Mouse (Mus musculus): ENCODE measurements around the gene 1700034J05Rik. TPM values are rescaled to one million over a fixed set of nuclear protein-coding genes. Genes with fewer than 3 reads are reported as not detected.

Gene 1700034J05Rik
- polyA plus RNA-seq, 1 experiment from 2014 or later, result 0.13 TPM

- no peaks in the 10 kb centered on the region for H3K27me3 ChIP-seq (replicated peaks)
- no peak for ATAC-seq (ENCODE audit: low FRiP score, low read depth)
- WGBS, result 83% methylated on average over 2 of the region's 2 CpGs
- H3K9me3 ChIP-seq, result no peaks in the 10 kb centered on the region
- H3K36me3 ChIP-seq, result no peaks in the 10 kb centered on the region
- no peak overlapping the region for H3K4me2 ChIP-seq (replicated peaks)
- H3K9ac ChIP-seq, result no peak overlapping the region
- peaks cover 8% of the 10 kb centered on the region for H3K4me1 ChIP-seq
- H3K27ac ChIP-seq, result no peak overlapping the region
- H3K4me3 ChIP-seq, result no peak overlapping the region
These were observed 43.4 kb downstream of the 1700034J05Rik start for GRCm38 (mm10) chr6:146910801-146911200.

- WGBS, result 84% methylated on average over 5 of the region's 5 CpGs
- H3K27me3 ChIP-seq (replicated peaks), result no peaks in the 10 kb centered on the region
These were observed 44.3 kb downstream of the 1700034J05Rik start for GRCm38 (mm10) chr6:146909725-146910489.

GRCm38 (mm10) chr6:146908801-146909200, 45.4 kb downstream of the 1700034J05Rik start:
- 75% methylated on average over 2 of the region's 2 CpGs for WGBS
- Histone ChIP-seq H3K4me2 (replicated peaks) (no peak overlapping the region), H3K27ac (no peak overlapping the region), H3K9ac (no peak overlapping the region), H3K9me3 (no peaks in the 10 kb centered on the region), H3K4me1 (peaks cover 8% of the 10 kb centered on the region), H3K36me3 (no peaks in the 10 kb centered on the region), H3K4me3 (no peak overlapping the region), H3K27me3 (replicated peaks) (no peaks in the 10 kb centered on the region)
- ATAC-seq (ENCODE audit: low FRiP score, low read depth), result no peak

More at GRCm38 (mm10) chr6:146909725-146910489, 44.3 kb downstream of the 1700034J05Rik start:
- no peak for ATAC-seq (ENCODE audit: low FRiP score, low read depth)
- Histone ChIP-seq H3K4me3 (no peak overlapping the region), H3K4me2 (replicated peaks) (no peak overlapping the region), H3K9me3 (no peaks in the 10 kb centered on the region), H3K36me3 (no peaks in the 10 kb centered on the region), H3K9ac (no peak overlapping the region), H3K27ac (no peak overlapping the region), H3K4me1 (peaks cover 8% of the 10 kb centered on the region)

- H3K4me1 ChIP-seq, result peaks cover under 1% of the 10 kb centered on the region
- WGBS, result 96% methylated on average over 1 of the region's 1 CpGs
These were observed 46.4 kb downstream of the 1700034J05Rik start for GRCm38 (mm10) chr6:146907795-146908190.

GRCm38 (mm10) chr6:146907061-146907794, 47.0 kb downstream of the 1700034J05Rik start:
- Histone ChIP-seq H3K9me3 (no peaks in the 10 kb centered on the region), H3K27ac (no peak overlapping the region), H3K4me2 (replicated peaks) (no peak overlapping the region), H3K4me3 (no peak overlapping the region), H3K9ac (no peak overlapping the region), H3K27me3 (replicated peaks) (no peaks in the 10 kb centered on the region), H3K36me3 (no peaks in the 10 kb centered on the region), H3K4me1 (no peaks in the 10 kb centered on the region)
- ATAC-seq (ENCODE audit: low FRiP score, low read depth), result no peak
- WGBS, result 83% methylated on average over 5 of the region's 5 CpGs

More at GRCm38 (mm10) chr6:146907795-146908190, 46.4 kb downstream of the 1700034J05Rik start:
- no peak overlapping the region for H3K4me2 ChIP-seq (replicated peaks)
- no peaks in the 10 kb centered on the region for H3K9me3 ChIP-seq
- no peak overlapping the region for H3K9ac ChIP-seq
- no peak for ATAC-seq (ENCODE audit: low FRiP score, low read depth)
- no peaks in the 10 kb centered on the region for H3K36me3 ChIP-seq
- H3K4me3 ChIP-seq, result no peak overlapping the region
- H3K27ac ChIP-seq, result no peak overlapping the region
- no peaks in the 10 kb centered on the region for H3K27me3 ChIP-seq (replicated peaks)

- Histone ChIP-seq H3K36me3 (no peaks in the 10 kb centered on the region), H3K9ac (no peak overlapping the region), H3K4me1 (no peaks in the 10 kb centered on the region), H3K4me3 (no peak overlapping the region), H3K9me3 (no peaks in the 10 kb centered on the region), H3K4me2 (replicated peaks) (no peak overlapping the region), H3K27me3 (replicated peaks) (no peaks in the 10 kb centered on the region), H3K27ac (no peak overlapping the region)
- 80% methylated on average over 3 of the region's 3 CpGs for WGBS
- no peak for ATAC-seq (ENCODE audit: low FRiP score, low read depth)
These were observed 48.0 kb downstream of the 1700034J05Rik start for GRCm38 (mm10) chr6:146906000-146906786.

- ATAC-seq (ENCODE audit: low FRiP score, low read depth), result no peak
- no peak overlapping the region for H3K27ac ChIP-seq
- no peaks in the 10 kb centered on the region for H3K9me3 ChIP-seq
- H3K4me1 ChIP-seq, result no peaks in the 10 kb centered on the region
- H3K4me3 ChIP-seq, result no peak overlapping the region
- no peak overlapping the region for H3K4me2 ChIP-seq (replicated peaks)
- H3K9ac ChIP-seq, result no peak overlapping the region
- H3K27me3 ChIP-seq (replicated peaks), result no peaks in the 10 kb centered on the region
- WGBS, result 88% methylated on average over 3 of the region's 3 CpGs
- no peaks in the 10 kb centered on the region for H3K36me3 ChIP-seq
These were observed 49.5 kb downstream of the 1700034J05Rik start for GRCm38 (mm10) chr6:146904707-146905106.

- 77% methylated on average over 2 of the region's 2 CpGs for WGBS
- ATAC-seq (ENCODE audit: low FRiP score, low read depth), result no peak
These were observed 50.6 kb downstream of the 1700034J05Rik start for GRCm38 (mm10) chr6:146903632-146904031.

GRCm38 (mm10) chr6:146901929-146902328, 52.3 kb downstream of the 1700034J05Rik start:
- H3K4me3 ChIP-seq, result no peak overlapping the region

More at GRCm38 (mm10) chr6:146903632-146904031, 50.6 kb downstream of the 1700034J05Rik start:
- Histone ChIP-seq H3K9me3 (no peaks in the 10 kb centered on the region), H3K27ac (no peak overlapping the region), H3K4me2 (replicated peaks) (no peak overlapping the region), H3K36me3 (no peaks in the 10 kb centered on the region), H3K4me1 (no peaks in the 10 kb centered on the region), H3K9ac (no peak overlapping the region), H3K27me3 (replicated peaks) (0 out of 2 replicates have a peak, but pooled peaks cover 4% of the 10 kb centered on the region), H3K4me3 (no peak overlapping the region)

More at GRCm38 (mm10) chr6:146901929-146902328, 52.3 kb downstream of the 1700034J05Rik start:
- no peaks in the 10 kb centered on the region for H3K9me3 ChIP-seq
- H3K4me1 ChIP-seq, result no peaks in the 10 kb centered on the region
- H3K27ac ChIP-seq, result no peak overlapping the region
- H3K9ac ChIP-seq, result no peak overlapping the region
- no peaks in the 10 kb centered on the region for H3K36me3 ChIP-seq
- WGBS, result 92% methylated on average over 4 of the region's 4 CpGs
- ATAC-seq (ENCODE audit: low FRiP score, low read depth), result no peak
- peaks cover 12% of the 10 kb centered on the region for H3K27me3 ChIP-seq (replicated peaks)
- H3K4me2 ChIP-seq (replicated peaks), result no peak overlapping the region

Other genes starting within 250 kb of the 1700034J05Rik start
- 17.2 and 17.8 TPM in 2 replicates for gene Stk38l, start 229.4 kb downstream of the 1700034J05Rik start, polyA plus RNA-seq (2016; fragmentation: Nextera tagmentation; extraction: Ambion mirVana)
- 1.9 and 2.5 TPM in 2 replicates for gene Arntl2, start 158.4 kb downstream of the 1700034J05Rik start, polyA plus RNA-seq (2016; fragmentation: Nextera tagmentation; extraction: Ambion mirVana)
- not detected in 2 replicates for gene Smco2, start 104.3 kb downstream of the 1700034J05Rik start, polyA plus RNA-seq (2016; fragmentation: Nextera tagmentation; extraction: Ambion mirVana)
- gene Ppfibp1, start 65.9 kb downstream of the 1700034J05Rik start, polyA plus RNA-seq (2016; fragmentation: Nextera tagmentation; extraction: Ambion mirVana), result 21.1 and 22.5 TPM in 2 replicates
- gene Rep15, start 78.2 kb upstream of the 1700034J05Rik start, polyA plus RNA-seq (2016; fragmentation: Nextera tagmentation; extraction: Ambion mirVana), result 0.74 and 0.75 TPM in 2 replicates
- gene Mrps35, start 88.3 kb upstream of the 1700034J05Rik start, polyA plus RNA-seq (2016; fragmentation: Nextera tagmentation; extraction: Ambion mirVana), result 70.5 and 71.4 TPM in 2 replicates
- gene Mansc4, start 132.6 kb upstream of the 1700034J05Rik start, polyA plus RNA-seq (2016; fragmentation: Nextera tagmentation; extraction: Ambion mirVana), result 0.18 and 0.51 TPM in 2 replicates
- 6.9 and 8.4 TPM in 2 replicates for gene Klhl42, start 137.0 kb upstream of the 1700034J05Rik start, polyA plus RNA-seq (2016; fragmentation: Nextera tagmentation; extraction: Ambion mirVana)

Data from neural tube, embryonic 12.5 days (tissue).